Mouse (Mus musculus): ENCODE measurements around the gene Cope.

Cope gene

DNA sequence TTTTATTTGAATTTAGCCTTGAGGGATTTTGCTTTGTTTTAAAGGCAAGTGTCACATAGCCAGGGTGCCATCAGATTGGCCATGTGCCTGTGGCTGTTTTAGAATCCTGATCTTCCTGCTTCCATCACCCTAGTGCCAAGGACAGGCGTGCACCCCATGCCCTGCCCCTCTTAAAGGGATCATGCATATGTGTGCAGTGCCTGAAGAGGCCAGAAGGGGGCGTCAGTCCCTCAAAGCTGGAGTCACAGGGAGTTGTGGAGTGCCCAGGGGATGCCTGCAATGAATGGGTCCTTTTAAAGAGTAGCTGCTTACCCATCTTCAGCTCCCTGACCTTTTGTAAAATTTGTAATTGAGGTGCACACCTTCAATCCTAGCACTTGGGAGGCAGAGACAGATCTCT lies 7.0 kb downstream of the Cope start:
- DNase-seq (ENCODE audit: low spot score) = no peak

DNA sequence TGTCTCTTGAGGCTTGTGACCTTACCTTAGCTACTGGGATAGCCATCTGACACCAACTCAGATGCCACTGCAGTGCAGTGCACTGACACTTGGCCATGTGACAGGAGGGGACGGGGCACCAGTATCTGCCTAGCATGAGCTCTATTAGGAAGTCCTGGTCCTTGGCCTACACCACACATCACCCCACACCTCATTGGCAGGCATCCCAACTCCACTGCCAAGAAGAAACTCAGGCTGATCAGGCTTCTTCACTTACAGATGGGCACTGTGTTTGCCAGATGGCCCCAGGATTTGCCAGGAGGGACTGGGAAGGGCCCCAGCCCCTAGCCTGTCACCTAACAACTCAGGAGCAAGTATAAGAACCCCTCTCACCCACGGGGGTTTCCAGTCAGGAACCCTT lies 11.1 kb downstream of the Cope start:
- DNase-seq (ENCODE audit: low spot score) = no peak

DNA sequence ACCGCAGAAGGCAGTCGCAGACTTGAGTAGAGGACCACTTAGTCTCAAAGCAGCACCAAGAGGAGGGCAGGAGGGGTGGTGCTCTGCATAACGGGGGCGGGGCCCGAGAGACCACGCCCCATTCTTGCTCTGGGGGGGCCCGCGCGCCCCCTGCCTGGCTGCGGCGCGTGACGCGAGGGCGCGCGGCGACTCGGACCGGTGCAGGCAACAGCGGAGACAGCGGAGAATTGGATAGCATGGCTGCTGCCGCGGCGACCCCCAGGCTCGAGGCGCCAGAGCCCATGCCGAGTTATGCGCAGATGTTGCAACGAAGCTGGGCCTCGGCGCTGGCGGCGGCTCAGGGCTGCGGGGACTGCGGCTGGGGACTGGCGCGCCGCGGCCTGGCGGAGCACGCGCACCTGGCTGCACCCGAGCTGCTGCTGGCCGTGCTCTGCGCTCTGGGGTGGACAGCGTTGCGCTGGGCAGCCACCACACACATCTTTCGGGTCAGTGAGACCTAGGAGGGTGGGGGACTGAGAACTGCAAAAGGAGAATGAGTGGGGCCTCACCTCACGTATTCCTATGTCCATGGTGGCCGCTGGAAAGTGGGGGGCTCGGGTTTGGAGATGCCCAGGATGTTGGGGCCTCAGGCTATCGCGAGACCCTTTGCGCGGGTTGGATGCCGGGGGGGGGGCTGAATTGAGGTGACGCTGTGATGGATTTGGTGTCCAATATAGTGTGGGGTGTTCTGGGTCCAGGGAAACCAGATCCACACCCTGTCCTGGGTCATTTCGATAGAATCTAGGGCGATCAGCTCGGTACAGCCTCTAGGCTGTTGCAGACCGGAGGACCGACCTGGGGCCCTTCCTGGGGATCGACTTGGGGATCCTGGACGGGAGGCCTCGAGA lies 13.5 kb downstream of the Cope start, which contains the start of gene Cers1:
TSS of gene Cers1 (plus strand) at position 152 of the 887 bp plus-strand sequence.
- DNase-seq (ENCODE audit: low spot score) = no peak

DNA sequence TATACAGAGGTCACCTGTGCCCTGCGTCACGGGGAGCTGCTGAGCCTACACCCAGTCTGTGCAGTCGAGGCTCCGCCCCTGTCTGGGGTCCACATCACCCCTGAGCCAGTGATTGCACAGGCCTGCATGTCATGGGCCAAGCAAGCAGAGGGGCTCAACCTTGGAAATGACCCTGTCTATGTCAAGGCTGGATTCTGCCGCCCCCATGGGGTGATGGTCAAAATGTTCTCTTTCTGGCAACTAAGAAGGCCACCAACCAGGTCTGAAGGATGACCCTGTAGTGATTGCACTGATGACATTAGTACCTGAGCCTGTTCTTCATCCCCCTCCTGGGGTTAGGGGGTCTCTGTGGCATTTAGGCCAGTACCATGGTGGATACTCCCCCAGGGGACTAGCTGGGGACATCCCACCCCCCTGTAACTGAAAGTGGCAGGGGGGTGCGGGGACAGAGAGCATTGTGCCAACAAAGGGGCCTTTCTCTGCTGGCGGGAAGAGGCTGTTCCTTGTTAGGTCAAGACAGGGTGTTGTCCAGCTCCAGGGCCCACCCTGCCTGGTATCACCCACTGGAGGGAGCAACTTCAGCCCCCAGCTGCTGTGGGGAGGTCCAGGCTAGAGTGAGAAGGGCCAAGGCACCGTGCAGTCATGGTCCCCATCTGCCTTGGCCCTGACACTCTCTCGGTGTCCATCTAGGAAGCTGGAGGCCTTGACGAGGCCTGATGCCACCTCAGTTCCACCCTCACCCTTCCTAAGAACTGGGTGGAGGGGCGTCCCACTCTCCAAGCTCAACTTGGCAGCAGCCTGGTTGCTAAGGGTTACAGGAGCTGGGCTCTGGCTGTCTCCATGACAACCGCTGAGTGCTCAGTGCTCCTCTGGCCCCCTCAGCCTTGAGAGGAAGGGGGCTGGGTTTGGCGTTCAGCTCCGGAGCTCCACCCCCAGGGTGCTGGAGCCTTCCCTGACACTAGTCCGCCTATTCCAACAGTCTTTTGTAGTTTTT lies 14.5 kb downstream of the Cope start:
- DNase-seq (ENCODE audit: low spot score) = no peak

DNA sequence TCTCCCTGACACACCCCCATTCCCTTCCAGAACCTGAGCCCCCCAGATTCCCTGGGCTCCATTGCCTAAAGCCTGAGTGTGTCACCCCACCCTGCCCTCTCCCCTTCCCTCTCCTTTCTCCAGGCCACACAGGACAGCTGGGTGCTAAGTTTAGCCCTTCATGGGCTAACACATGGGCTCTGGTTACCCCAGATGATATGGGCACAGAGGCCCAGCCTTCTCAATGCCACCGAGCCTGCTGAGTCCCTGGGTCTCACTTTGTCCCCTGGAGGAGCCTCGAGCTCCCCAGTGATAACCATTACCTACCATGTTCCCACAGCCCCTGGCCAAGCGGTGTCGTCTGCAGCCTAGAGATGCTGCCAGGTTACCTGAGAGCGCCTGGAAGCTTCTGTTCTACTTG lies 15.6 kb downstream of the Cope start:
- DNase-seq (ENCODE audit: low spot score) = no peak

DNA sequence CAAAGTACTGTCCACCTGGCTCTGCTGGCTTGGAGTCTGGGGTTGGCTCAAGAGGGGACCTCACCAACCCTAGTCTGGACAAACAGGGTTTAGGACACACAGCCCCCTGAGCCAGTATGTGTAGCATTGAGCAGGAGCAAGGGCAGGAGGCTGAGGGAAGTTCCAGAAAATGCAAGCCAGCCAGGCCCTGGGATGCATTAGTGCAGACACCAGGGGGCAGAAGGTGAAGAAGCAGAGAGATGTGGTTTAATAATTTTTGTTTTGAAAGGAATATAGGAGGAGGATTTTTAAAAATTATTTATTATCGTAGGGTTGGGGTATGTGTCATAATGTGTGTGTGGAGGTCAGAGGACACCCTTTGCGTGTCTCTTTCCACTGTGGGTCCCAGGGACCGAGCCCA lies 21.4 kb downstream of the Cope start:
- DNase-seq (ENCODE audit: low spot score) = no peak

DNA sequence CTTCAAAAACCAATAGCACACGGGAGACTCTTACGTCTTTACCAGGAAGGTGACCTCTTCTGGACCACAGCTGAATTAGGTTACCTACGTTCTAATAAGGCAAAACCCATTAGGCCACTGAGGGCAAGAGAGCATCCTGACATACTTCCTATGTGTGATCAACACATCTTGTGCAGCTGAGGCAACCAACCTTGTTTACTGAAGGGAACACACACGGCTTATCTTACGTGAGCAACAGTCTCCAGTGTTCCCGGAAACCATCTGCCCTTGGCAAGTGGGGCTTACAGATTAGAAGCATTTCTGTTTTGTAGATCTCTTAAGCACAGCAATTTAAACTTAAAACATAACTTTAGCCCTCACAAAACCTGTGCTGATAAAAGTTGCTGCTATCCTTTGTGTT lies 25.2 kb downstream of the Cope start:
- no peak for DNase-seq (ENCODE audit: low spot score)

DNA sequence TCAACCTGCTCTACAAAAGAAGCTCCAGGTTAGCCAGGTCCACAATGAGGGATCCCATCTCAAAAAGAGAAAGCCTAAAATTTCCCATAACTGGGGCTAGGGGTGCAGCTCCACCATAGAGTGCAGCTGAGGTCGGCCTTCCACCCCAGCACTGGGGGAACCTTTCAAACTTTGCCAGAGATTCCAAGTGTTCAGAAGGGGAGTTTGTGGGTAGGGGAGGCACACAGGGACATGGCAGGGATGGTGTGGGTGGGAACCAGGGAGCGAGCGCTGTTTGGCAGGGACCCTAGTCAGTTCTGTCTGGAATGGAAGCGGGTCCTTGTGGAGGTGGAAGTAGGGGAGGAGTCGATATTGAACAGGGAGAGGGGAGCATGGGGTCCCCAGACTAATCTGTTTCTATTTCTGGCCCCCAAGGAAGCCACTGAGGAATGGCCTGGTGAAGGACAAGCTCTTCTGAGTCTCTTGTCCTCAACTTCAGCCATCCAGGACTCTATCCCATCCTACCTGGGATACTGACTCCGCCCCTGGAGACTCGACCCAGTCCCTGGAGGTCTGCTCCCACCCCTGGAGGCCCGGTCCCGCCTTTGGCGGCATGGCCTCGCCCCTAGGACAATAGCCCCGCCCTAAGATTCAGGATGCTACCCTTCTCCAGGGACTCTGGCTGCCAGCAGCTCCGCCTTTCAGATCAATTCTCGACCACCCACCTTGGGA lies 27.0 kb downstream of the Cope start, which contains the start of gene Gdf1:
TSS of gene Gdf1 (plus strand) at position 694 of the 711 bp plus-strand sequence.
- no peak for DNase-seq (ENCODE audit: low spot score)

DNA sequence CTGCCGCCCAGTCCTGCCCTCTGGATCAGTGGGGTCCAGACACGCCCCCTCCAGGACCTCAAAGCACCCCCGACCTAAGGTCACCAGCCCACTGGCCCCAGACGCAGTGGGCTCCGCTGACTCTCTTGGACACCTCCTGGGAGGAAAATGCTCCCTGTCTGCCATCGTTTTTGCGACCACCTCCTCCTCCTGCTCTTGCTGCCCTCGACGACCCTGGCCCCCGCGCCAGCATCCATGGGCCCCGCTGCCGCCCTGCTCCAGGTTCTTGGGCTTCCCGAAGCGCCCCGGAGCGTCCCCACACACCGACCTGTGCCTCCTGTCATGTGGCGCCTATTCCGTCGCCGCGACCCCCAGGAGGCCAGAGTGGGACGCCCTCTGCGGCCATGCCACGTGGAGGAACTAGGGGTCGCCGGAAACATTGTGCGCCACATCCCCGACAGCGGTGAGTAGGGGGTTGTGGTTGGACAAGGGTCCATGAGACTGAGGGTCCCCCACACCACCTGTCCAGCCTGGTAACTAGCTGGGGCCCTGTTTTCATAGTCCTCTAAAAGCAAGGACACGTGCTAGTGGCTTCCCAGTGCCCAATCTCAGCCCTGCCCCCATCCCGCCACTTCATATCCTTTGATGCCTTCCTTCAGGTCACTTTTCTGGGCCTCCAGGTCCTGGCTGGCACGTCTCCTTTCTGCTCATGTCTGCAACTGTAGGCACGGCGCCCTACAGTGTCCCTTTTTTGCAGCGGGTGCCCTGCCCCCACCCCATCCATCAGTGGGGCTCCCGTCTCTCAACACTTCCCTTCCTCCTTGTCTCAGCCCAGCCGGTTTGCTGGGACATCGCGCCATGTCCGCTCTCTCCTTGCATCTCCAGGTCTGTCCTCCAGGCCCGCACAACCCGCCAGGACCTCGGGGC lies 27.8 kb downstream of the Cope start:
- no peak for DNase-seq (ENCODE audit: low spot score)

DNA sequence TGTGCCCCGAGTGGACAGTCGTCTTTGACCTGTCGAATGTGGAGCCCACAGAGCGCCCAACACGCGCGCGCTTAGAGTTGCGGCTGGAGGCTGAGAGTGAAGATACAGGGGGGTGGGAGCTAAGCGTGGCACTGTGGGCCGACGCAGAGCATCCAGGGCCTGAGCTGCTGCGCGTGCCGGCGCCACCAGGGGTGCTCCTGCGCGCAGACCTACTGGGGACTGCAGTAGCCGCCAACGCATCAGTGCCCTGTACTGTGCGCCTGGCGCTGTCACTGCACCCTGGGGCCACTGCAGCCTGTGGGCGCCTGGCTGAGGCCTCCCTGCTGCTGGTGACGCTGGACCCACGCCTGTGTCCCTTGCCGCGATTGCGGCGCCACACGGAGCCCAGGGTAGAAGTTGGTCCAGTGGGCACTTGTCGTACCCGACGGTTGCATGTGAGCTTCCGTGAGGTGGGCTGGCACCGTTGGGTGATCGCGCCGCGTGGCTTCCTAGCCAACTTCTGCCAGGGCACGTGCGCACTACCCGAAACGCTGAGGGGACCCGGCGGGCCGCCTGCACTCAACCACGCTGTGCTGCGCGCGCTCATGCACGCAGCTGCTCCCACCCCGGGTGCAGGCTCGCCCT lies 28.5 kb downstream of the Cope start:
- no peak for DNase-seq (ENCODE audit: low spot score)

DNA sequence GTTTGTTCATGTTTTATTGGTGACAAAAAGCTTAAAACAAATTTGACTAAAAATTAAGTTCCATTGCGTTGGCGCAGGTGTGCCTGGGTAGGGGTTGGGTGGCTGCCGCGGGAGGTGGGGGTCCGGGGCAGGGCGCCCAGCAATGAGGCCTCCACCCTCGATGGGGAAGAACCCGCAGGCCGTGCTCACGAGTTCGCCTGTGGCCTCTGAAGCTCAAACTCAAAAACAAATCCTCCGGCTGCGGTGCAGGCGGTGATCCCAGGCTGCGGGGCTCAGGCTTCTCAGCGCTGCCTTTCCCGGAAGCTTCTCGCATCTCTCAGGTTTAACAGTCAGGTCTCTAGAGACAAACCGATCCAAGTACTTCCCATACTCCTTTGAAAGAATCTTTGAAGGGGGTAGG lies 29.2 kb downstream of the Cope start:
- DNase-seq (ENCODE audit: low spot score) = no peak

DNA sequence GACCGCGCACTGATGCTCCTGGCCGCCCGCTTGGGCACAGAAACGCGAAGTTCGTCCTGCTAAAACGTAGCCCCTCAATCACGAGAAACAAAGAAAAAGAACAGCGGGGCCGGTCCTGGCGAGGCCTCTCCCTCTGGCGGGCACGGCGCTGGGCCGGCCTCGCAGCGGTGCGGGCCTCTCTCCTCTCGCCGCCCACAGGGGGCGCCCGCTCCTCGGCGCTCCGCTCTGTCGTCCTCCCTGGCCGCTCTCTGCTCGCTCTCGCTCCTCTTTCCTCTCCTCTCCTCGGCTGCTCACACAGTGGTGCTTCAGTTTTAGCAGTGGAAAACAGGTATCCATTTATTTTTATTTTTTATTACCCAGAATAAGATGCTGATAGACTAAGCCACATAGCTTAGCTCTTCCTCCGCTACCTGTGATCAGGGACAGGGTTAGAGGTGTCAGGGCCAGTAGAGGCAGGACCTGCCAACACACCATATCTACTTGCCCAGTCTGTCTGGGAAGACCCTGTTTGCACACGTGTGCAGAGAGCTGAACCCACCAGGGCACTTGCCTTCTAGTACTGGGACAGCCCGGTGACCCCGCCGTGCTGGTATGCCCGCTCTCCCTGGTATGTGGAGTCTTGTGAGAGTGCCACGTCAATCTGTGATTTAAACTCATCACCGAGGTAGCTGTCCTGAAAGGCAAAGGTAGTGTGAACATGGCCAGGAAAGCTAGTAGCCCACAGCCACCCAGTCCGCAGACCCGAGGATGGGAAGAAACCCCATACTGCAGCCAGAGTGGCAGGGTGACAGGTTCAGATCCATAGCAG lies 30.0 kb downstream of the Cope start:
- no peak for DNase-seq (ENCODE audit: low spot score)

DNA sequence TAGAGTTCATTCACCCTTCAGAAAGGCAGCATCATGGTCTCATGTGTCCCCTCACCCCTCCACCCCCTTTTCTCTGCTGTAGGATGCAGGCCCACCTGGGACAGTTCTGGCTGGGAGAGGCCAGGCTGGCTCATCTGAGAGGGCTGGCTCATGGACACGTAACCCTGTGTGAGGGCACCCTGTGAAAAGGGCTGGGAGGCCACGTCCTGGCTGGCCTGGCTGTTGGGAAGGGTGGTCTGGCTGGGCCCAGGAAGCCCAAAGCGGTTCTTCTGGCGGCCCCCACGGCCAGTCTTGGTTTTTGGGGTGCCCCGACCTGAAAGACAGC lies 30.5 kb downstream of the Cope start:
- no peak for DNase-seq (ENCODE audit: low spot score)

DNA sequence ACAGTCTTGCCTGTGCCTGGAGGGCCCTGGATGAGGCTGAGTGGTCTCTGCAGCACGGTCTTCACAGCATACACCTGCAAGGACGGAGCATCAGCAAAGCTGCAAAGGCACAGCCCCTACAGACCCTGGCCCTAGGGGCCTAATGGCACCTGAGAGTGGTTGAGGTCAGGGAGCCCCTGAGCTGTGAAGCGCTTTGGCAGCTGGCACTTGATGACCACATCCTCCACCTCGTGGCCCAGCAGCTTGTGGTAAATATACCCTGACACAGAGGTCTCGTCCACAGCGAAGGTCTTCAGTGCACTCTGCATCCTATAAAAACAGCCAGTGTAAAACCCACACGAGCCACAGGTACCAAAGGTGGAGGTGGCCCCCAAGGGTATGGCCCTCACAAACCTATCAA lies 36.6 kb downstream of the Cope start:
- DNase-seq (ENCODE audit: low spot score) = no peak

DNA sequence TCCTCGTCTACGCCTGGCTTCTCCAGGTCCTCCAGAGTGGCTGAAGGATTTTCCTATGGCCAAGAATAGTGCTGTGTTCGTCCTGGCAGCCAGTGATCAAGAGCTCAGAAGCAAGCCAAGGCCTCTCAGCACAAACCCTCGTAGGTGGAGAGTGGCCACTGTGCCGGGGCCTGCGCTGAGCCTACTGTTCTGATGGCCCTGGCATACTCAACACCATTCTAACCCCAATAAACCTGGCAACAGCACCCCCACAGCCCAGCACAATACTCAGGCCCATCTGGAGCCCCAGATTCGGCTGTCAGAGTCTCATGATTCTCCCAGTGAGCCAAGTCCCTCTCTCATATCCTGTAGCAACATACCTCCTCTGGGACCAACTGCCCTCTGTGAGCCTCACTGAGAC lies 38.3 kb downstream of the Cope start:
- no peak for DNase-seq (ENCODE audit: low spot score)

DNA sequence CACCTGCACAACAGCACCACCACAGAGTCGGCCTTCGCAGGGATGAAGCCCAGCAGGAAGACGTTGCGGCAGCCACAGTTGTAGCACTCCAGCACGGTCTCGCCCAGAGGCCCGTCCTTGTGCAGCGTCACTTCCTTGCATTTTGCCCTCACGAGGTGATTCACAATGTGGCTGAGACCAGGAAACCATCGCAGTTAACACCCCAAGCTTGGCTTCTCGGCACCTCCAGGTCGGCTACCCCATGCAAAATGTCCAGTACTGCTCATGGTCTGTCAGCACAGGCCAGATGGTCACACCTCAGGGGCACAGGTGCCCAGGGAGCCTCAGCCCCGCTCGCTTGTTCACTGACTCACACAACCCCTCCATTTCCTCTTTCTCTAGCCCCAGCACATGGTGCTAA lies 39.7 kb downstream of the Cope start:
- DNase-seq (ENCODE audit: low spot score) = no peak

DNA sequence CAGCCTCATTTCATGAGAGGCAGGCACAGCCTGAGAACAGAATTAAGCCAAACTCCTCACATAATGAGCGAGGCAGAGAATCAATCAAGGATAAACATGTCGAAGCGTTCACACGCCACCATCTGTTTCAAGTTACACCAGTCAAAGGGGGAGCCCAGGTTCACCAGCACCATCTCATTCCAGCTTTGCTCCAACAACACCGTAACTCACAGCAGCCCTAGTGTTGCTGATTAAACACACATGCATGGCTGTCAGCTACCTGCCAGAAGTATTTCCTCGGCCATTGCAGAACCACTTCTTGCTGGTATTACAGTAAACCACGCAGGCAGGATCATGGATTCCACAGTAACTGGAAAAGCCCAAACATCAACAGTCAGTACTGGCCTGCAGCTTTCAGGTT lies 40.8 kb downstream of the Cope start:
- no peak for DNase-seq (ENCODE audit: low spot score)

DNA sequence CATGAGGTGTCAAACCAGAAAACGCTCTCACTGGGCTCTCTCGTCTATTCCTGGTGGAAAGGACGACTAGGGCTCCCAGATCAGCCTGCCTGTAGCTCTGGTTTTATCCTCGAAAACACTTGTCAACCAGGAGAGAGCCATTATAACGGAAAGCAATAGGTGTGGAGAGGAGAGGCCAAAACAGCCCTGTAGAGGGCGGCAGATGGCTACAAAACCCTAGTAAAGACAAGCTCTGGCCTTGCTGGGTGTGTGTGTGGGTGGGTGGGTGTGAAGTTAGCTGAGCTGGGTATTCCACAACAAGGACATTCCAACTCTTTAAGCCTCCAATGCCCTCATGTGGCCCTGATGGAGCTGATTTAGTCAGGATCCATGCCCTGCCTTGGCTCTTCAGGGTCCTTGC lies 41.4 kb downstream of the Cope start:
- DNase-seq (ENCODE audit: low spot score) = no peak

DNA sequence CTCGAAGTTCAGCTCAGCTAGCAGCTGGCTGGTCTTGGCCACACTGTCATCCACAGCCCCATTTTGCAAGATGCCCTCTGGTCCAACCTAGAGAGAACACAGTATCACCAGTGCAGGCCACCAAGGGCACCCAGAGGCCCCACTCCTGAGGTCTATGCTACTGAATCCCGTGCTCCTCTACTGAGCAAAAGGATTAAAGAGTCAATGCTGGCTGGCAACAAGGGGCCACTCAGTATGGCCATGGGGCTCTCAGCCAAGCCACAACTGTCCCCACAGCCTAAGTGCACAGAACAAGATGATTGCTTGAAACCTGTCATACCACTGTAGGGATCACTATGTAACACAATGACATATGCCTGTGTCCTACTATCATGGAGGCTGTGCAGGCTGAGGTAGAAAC lies 42.0 kb downstream of the Cope start:
- DNase-seq (ENCODE audit: low spot score) = no peak

DNA sequence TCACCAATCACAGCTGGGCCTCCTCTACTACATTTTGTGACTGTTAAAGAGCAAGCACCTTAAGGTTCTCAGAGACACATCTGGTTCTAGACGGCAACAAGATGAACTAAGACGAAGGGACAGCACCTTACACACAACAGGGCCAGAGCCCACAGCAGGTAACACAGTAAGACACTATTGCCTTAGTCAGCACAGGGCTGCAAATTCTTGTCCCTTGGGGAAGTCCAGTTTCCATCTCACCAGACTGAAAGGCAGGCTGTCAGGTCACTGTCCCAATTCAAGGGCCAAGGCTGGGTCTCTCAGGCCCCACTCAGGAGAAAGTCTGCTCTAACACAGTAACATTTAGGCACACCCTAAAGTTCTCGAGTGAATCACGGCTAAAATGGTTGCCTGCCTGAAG lies 45.1 kb downstream of the Cope start:
- DNase-seq (ENCODE audit: low spot score) = no peak
